Mouse (Mus musculus) ES-Bruce4 (cell line): ENCODE results near the gene Cntf. TPM values are rescaled to one million over a fixed set of nuclear protein-coding genes. Genes with fewer than 3 reads are reported as not detected.

Source experiments
- H3K27ac ChIP-seq: 2 replicates; pipeline ENCODE4 v1.5.1; 2012; ENCODE audit warnings: low read length, inconsistent platforms; ENCODE audit not compliant: insufficient read depth
- H3K27me3 ChIP-seq: 2 replicates; pipeline ENCODE4 v1.6.1; 2012; ENCODE audit warnings: mild to moderate bottlenecking, low read length, inconsistent platforms; ENCODE audit not compliant: control insufficient read depth, poor library complexity, insufficient read depth, severe bottlenecking
- H3K36me3 ChIP-seq: 2 replicates; pipeline ENCODE4 v1.6.1; 2012; ENCODE audit warnings: inconsistent platforms, mild to moderate bottlenecking, low read length, moderate library complexity; ENCODE audit not compliant: control insufficient read depth, poor library complexity, insufficient read depth, severe bottlenecking
- H3K4me1 ChIP-seq: one replicate; pipeline ENCODE4 v1.8.1; 2011; ENCODE audit warnings: low read length; ENCODE audit not compliant: control insufficient read depth, insufficient read depth
- H3K4me3 ChIP-seq: 2 replicates; pipeline ENCODE4 v1.5.1; 2011; ENCODE audit warnings: low read depth, mild to moderate bottlenecking, low read length
- H3K9ac ChIP-seq: 2 replicates; pipeline ENCODE4 v1.6.1; 2012; ENCODE audit warnings: low read depth, mild to moderate bottlenecking, inconsistent platforms; ENCODE audit not compliant: poor library complexity, severe bottlenecking
- H3K9me3 ChIP-seq: replicated peaks from 2 replicates; pipeline ENCODE4 v1.6.1; 2012; ENCODE audit warnings: mild to moderate bottlenecking, low read length, inconsistent platforms; ENCODE audit not compliant: control insufficient read depth, poor library complexity, insufficient read depth, severe bottlenecking
- CTCF ChIP-seq: IDR thresholded peaks from one replicate; pipeline ENCODE4 v1.8.1; 2011; ENCODE audit warnings: low read depth, low read length
- EP300 ChIP-seq: IDR thresholded peaks from 2 replicates; pipeline ENCODE4 v1.6.1; 2011; ENCODE audit warnings: low read depth, low read length; ENCODE audit not compliant: insufficient read depth
- POLR2A ChIP-seq: IDR thresholded peaks from one replicate; pipeline ENCODE4 v1.8.1; 2011; ENCODE audit warnings: low read length; ENCODE audit not compliant: insufficient read depth
- polyA plus RNA-seq: library from polyadenylated mRNA; stranded (reverse); fragments of >200 nt; gene quantifications from 2 replicates; pipeline ENCODE4 v1.2.4, GENCODE M21; 2011; ENCODE audit warnings: low read depth; ENCODE audit not compliant: missing spikeins, insufficient read depth, insufficient read length

Cntf gene
- polyA plus RNA-seq, 1 experiment: 6.4 TPM

DNA sequence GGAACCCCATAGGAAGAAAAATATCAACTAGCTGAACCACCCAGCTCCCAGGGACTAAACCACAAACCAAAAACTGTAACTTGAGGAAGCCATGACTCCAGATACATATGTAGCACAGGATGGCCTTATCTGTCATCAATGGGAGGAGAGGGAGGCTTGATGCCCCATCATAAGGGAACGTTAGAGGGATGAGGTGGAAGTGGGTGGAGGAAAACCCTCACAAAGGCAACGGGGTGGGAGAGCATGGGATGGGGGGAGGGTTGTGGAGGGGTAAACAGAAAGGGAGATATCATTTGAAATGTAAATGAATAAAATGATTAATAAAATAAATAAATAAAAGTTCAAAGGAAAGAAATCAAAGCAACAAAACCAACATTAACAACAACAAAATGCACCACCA, 45.0 kb downstream of the Cntf start:
- no peak overlapping the region for H3K4me3 ChIP-seq
- TF ChIP-seq CTCF: no peak
- no peak for TF ChIP-seq EP300
- no peak for TF ChIP-seq POLR2A
- peaks cover 1% of the 10 kb centered on the region for H3K4me1 ChIP-seq
- no peaks in the 10 kb centered on the region for H3K27me3 ChIP-seq
- H3K9ac ChIP-seq: no peak overlapping the region
- no peaks in the 10 kb centered on the region for H3K36me3 ChIP-seq
- no peak overlapping the region for H3K27ac ChIP-seq
- no peaks in the 10 kb centered on the region for H3K9me3 ChIP-seq

DNA sequence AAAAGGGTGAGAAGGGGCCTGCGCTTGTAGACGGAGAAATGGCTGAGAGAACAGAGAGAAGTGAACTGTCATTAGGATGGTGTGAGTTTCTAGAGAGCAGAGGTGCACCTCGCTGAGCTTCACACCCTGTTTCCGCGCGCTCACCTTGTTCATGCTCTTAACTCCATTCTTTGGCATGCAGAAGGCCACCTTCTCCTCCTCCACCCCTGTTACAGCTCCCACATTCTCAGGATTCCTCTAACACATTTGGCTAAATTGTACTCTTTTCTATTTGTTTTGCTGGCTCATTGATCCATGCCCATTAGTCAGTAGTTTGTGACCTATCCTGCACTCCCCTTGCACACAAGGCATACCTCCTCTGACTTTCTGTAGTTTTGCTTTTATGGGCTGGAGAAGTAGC, 46.2 kb downstream of the Cntf start:
- Histone ChIP-seq H3K4me1 (no peaks in the 10 kb centered on the region), H3K9ac (no peak overlapping the region), H3K27me3 (no peaks in the 10 kb centered on the region), H3K9me3 (no peaks in the 10 kb centered on the region), H3K36me3 (no peaks in the 10 kb centered on the region), H3K4me3 (no peak overlapping the region), H3K27ac (no peak overlapping the region)
- TF ChIP-seq EP300 (no peak), POLR2A (no peak), CTCF (no peak)

Other genes with a start within 250 kb of the Cntf start
- 10.2 and 17.2 TPM in 2 replicates for gene Fam111a, start 219.9 kb downstream of the Cntf start, polyA plus RNA-seq
- gene Gm4952, start 165.7 kb downstream of the Cntf start, polyA plus RNA-seq: not detected in 2 replicates
- gene Glyat, start 132.3 kb downstream of the Cntf start, polyA plus RNA-seq: not detected in 2 replicates
- gene Olfr1442, start 95.2 kb downstream of the Cntf start, polyA plus RNA-seq: not detected in 2 replicates
- gene Olfr1443, start 87.5 kb downstream of the Cntf start, polyA plus RNA-seq: not detected in 2 replicates
- gene Keg1, start 69.8 kb downstream of the Cntf start, polyA plus RNA-seq: not detected in 2 replicates
- 40.9 and 48.9 TPM in 2 replicates for gene Zfp91, start 30.5 kb upstream of the Cntf start, polyA plus RNA-seq
- 0.65 and 0.72 TPM in 2 replicates for gene Lpxn, start 30.6 kb upstream of the Cntf start, polyA plus RNA-seq
- gene Gm5244, start 81.0 kb upstream of the Cntf start, polyA plus RNA-seq: 12.2 and 13.8 TPM in 2 replicates
- not detected in 2 replicates for gene Olfr1444, start 91.7 kb upstream of the Cntf start, polyA plus RNA-seq
- not detected in 2 replicates for gene Olfr1445, start 118.2 kb upstream of the Cntf start, polyA plus RNA-seq
- not detected in 2 replicates for gene Olfr1446, start 127.9 kb upstream of the Cntf start, polyA plus RNA-seq
- gene Olfr1447, start 138.1 kb upstream of the Cntf start, polyA plus RNA-seq: not detected in 2 replicates
- not detected in 2 replicates for gene Olfr1448, start 158.8 kb upstream of the Cntf start, polyA plus RNA-seq
- gene Olfr1449, start 165.2 kb upstream of the Cntf start, polyA plus RNA-seq: not detected in 2 replicates
- gene Olfr1450, start 184.6 kb upstream of the Cntf start, polyA plus RNA-seq: not detected in 2 replicates
- gene Olfr1451, start 229.4 kb upstream of the Cntf start, polyA plus RNA-seq: not detected in 2 replicates